Mouse (Mus musculus): ENCODE measurements around the gene Eln.

DNA sequence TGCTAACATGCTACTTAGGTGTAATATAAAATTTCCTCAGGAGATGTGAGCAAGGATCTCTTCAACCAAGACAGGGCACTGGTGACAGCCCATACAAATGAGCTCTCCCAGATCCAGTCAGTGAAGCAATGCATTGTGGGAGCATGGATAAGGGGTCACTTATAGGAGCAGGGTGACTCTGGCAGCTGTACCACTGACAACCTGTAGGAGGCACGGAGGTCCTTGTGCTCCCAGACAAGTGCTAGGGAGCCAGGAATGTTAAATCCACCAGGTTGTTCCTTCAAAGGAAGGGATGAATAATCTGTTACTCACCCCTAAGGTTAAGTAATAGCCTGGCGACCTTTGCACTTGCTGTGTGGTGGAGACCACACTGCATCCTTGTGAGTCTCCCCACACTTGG lies 52.0 kb downstream of the Eln start:
- TF ChIP-seq NRF1 (IDR thresholded peaks at IDR 0.05; ENCODE audit: insufficient read depth, low read depth, low read length, poor library complexity, severe bottlenecking), result no peak
- TF ChIP-seq GABPA (IDR thresholded peaks at IDR 0.05; ENCODE audit: low read depth, low read length), result no peak
- no peak for TF ChIP-seq TBP (IDR thresholded peaks at IDR 0.05; ENCODE audit: low read depth, low read length)

All from MEL (cell line).